Mouse (Mus musculus) limb, embryonic 14.5 days (tissue): ENCODE results near the gene Ttc24. TPM values are rescaled to one million over a fixed set of nuclear protein-coding genes. Genes with fewer than 3 reads are reported as not detected.

Experiments used
- ATAC-seq: fragments of 200-750 bp; cut with Nextera tagmentation; 2 replicates; pipeline ENCODE4 v1.8.0; 2017; ENCODE audit warnings: low read depth, moderate number of reproducible peaks, moderate TSS enrichment; ENCODE audit not compliant: low FRiP score
- DNase-seq: peaks from one replicate; pipeline ENCODE4 v3.0.0-alpha.2; 2015; ENCODE audit warnings: low spot score
- H3K27ac ChIP-seq: fragments of 300-500 bp; sonication (generic); replicated peaks from 2 replicates; pipeline ENCODE4 v1.5.1; 2014; ENCODE audit warnings: low read depth, mild to moderate bottlenecking, low read length, moderate library complexity, mixed read lengths
- H3K27me3 ChIP-seq: fragments of 300-500 bp; sonication (generic); 2 replicates; pipeline ENCODE4 v1.6.1; 2014; ENCODE audit warnings: low read length, mixed read lengths; ENCODE audit not compliant: control insufficient read depth, insufficient read depth
- H3K36me3 ChIP-seq: fragments of 300-500 bp; sonication (generic); 2 replicates; pipeline ENCODE4 v1.6.1; 2014; ENCODE audit warnings: mild to moderate bottlenecking, low read length, moderate library complexity, mixed read lengths; ENCODE audit not compliant: control insufficient read depth, insufficient read depth
- H3K4me1 ChIP-seq: fragments of 300-500 bp; sonication (generic); 2 replicates; pipeline ENCODE4 v1.6.1; 2014; ENCODE audit warnings: antibody characterized with exemption, low read length, mixed read lengths; ENCODE audit not compliant: control insufficient read depth, insufficient read depth
- H3K4me2 ChIP-seq: fragments of 300-500 bp; sonication (generic); replicated peaks from 2 replicates; pipeline ENCODE4 v1.6.1; 2014; ENCODE audit warnings: low read depth, mild to moderate bottlenecking, low read length, moderate library complexity; ENCODE audit not compliant: severe bottlenecking
- H3K4me3 ChIP-seq: fragments of 300-500 bp; sonication (generic); replicated peaks from 2 replicates; pipeline ENCODE4 v1.5.1; 2014; ENCODE audit warnings: low read length
- H3K9ac ChIP-seq: fragments of 300-500 bp; sonication (generic); 2 replicates; pipeline ENCODE4 v1.6.1; 2014; ENCODE audit warnings: mild to moderate bottlenecking, low read depth, low read length, moderate library complexity; ENCODE audit not compliant: severe bottlenecking
- H3K9me3 ChIP-seq: fragments of 300-500 bp; sonication (generic); 2 replicates; pipeline ENCODE4 v1.6.1; 2016; ENCODE audit warnings: low read length; ENCODE audit not compliant: control insufficient read depth
- POLR2A ChIP-seq: fragments of 200-500 bp; IDR thresholded peaks from 2 replicates; pipeline ENCODE4 v1.8.0; 2012; ENCODE audit warnings: inconsistent platforms, mild to moderate bottlenecking, moderate library complexity, borderline replicate concordance; ENCODE audit not compliant: insufficient read depth, insufficient read length; ENCODE audit errors: extremely low read depth
- WGBS: fragments of 180-500 bp; shearing (Covaris S2); extraction: QIAGEN DNeasy Blood & Tissue Kit; methylation state at CpG from one replicate; pipeline ENCODE4 v1.1.7; 2014; 5-methylcytosine and 5-hydroxymethylcytosine counted together
- polyA plus RNA-seq, 2 experiments: library from polyadenylated mRNA; depleted of rRNA in 1 of 2; stranded (reverse) in 1 of 2; unstranded in 1 of 2; fragments of >200 nt; fragmentation: Nextera tagmentation in 1 of 2; extraction: Ambion mirVana in 1 of 2; gene quantifications; 2 replicates each; pipeline versions ENCODE4 v1.2.1 to v1.2.3; 2012 to 2014

Gene Ttc24
- polyA plus RNA-seq, 2 experiments, result not detected

DNA sequence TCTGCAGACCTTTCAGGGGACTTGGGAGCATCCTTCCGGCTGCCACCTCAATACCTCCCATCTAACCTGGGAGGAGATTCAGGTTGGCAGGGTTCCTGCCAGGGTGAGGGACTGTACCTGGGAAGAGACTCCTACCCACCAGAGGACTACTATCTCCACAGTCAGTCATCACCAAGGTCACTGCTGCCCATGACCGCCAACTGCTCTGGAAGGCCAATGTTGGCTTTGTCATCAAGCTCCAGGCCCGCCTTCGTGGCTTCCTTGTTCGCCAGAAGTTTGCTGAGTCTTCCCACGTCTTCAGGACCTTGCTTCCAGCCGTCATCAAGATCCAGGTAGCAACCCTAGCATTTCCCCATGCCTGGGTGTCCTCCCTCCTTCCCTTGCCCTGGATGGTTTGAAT is 23.6 kb upstream of the Ttc24 start:
- H3K4me1 ChIP-seq, result no peaks in the 10 kb centered on the region
- no peak overlapping the region for H3K4me3 ChIP-seq
- H3K27ac ChIP-seq, result no peak overlapping the region
- H3K4me2 ChIP-seq, result no peak overlapping the region
- H3K9ac ChIP-seq, result no peak overlapping the region
- TF ChIP-seq POLR2A, result no peak
- 93% methylated on average over 7 of the region's 7 CpGs for WGBS
- ATAC-seq, result no peak
- DNase-seq, result no peak
- no peaks in the 10 kb centered on the region for H3K9me3 ChIP-seq
- no peaks in the 10 kb centered on the region for H3K27me3 ChIP-seq
- peaks cover 77% of the 10 kb centered on the region for H3K36me3 ChIP-seq

GRCm38 (mm10) chr3:88100251-88100650 is 22.1 kb upstream of the Ttc24 start:
- H3K4me3 ChIP-seq, result no peak overlapping the region
- no peak for DNase-seq
- ATAC-seq, result no peak
- H3K4me1 ChIP-seq, result no peaks in the 10 kb centered on the region
- H3K27ac ChIP-seq, result no peak overlapping the region
- H3K9me3 ChIP-seq, result no peaks in the 10 kb centered on the region
- peaks cover 68% of the 10 kb centered on the region for H3K36me3 ChIP-seq
- H3K4me2 ChIP-seq, result no peak overlapping the region
- WGBS, result 75% methylated on average over 3 of the region's 3 CpGs
- H3K27me3 ChIP-seq, result no peaks in the 10 kb centered on the region
- H3K9ac ChIP-seq, result no peak overlapping the region
- TF ChIP-seq POLR2A, result no peak

GRCm38 (mm10) chr3:88097666-88098065 is 19.6 kb upstream of the Ttc24 start:
- Histone ChIP-seq H3K4me1 (no peaks in the 10 kb centered on the region), H3K36me3 (peaks cover 72% of the 10 kb centered on the region), H3K4me3 (no peak overlapping the region), H3K9ac (no peak overlapping the region), H3K9me3 (no peaks in the 10 kb centered on the region), H3K27me3 (no peaks in the 10 kb centered on the region), H3K27ac (no peak overlapping the region), H3K4me2 (no peak overlapping the region)
- ATAC-seq (no peak), DNase-seq (no peak)
- no peak for TF ChIP-seq POLR2A
- WGBS, result 82% methylated on average over 6 of the region's 6 CpGs

- Histone ChIP-seq H3K36me3 (peaks cover 78% of the 10 kb centered on the region), H3K9me3 (no peaks in the 10 kb centered on the region), H3K27me3 (no peaks in the 10 kb centered on the region), H3K4me1 (no peaks in the 10 kb centered on the region), H3K27ac (no peak overlapping the region), H3K4me2 (no peak overlapping the region), H3K4me3 (no peak overlapping the region), H3K9ac (no peak overlapping the region)
- no peak for ATAC-seq
- no peak for DNase-seq
- WGBS, result 87% methylated on average over 5 of the region's 5 CpGs
- no peak for TF ChIP-seq POLR2A
Measured at GRCm38 (mm10) chr3:88094126-88094525, 16.0 kb upstream of the Ttc24 start.

- H3K9ac ChIP-seq, result no peak overlapping the region
- DNase-seq (no peak), ATAC-seq (no peak)
- no peak for TF ChIP-seq POLR2A
- no peaks in the 10 kb centered on the region for H3K27me3 ChIP-seq
- WGBS, result 95% methylated on average over 6 of the region's 6 CpGs
- no peaks in the 10 kb centered on the region for H3K9me3 ChIP-seq
- no peak overlapping the region for H3K27ac ChIP-seq
- H3K36me3 ChIP-seq, result peaks cover 74% of the 10 kb centered on the region
- no peak overlapping the region for H3K4me2 ChIP-seq
- no peaks in the 10 kb centered on the region for H3K4me1 ChIP-seq
- no peak overlapping the region for H3K4me3 ChIP-seq
Measured at GRCm38 (mm10) chr3:88090616-88091015, 12.5 kb upstream of the Ttc24 start.

GRCm38 (mm10) chr3:88090106-88090505 is 12.0 kb upstream of the Ttc24 start:
- no peaks in the 10 kb centered on the region for H3K27me3 ChIP-seq
- peaks cover 73% of the 10 kb centered on the region for H3K36me3 ChIP-seq
- no peak for TF ChIP-seq POLR2A
- ATAC-seq (no peak), DNase-seq (no peak)
- no peaks in the 10 kb centered on the region for H3K9me3 ChIP-seq
- H3K9ac ChIP-seq, result no peak overlapping the region
- 88% methylated on average over 7 of the region's 7 CpGs for WGBS
- no peaks in the 10 kb centered on the region for H3K4me1 ChIP-seq
- no peak overlapping the region for H3K27ac ChIP-seq
- no peak overlapping the region for H3K4me2 ChIP-seq
- H3K4me3 ChIP-seq, result no peak overlapping the region
